Comparison of ENCODE assay signal across 22 mouse cellular contexts in the genomic region with DNA sequence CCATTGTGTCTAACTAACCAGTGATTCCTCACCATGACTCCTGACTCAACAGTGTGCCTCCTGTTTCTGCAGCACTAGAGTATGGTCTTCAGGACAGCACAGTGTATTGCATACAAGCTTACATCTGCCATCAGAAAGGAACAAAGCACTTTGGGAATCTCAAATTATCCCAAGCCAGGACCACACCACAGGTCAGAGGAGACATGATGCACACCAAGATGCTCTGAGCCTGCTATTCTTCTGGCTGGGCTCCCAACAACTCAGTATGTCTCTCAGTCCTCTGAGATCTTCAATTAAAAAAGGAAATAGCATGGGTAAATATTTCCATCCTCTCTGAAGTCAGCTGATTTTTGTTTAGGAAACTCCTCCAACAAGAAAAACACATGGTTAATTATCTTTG.
DNase-seq lines count a peak whose midpoint lies in the region; ATAC-seq and TF ChIP-seq lines count a peak whose summit lies in the region.
"Had no signal": no experiment of that assay in that cellular context is flagged by ENCODE, and none has a peak within 500 bp of the region (broad histone marks: within the 10 kb centered on the region; RNA-seq: fewer than 3 reads in every experiment).

No protein-coding gene starts in this region.

- no peak overlapping the region for H3K4me3 ChIP-seq in forebrain, embryonic 14.5 days (ENCODE audit: low read depth, low read length)
- H3K4me3 ChIP-seq in forebrain, embryonic 11.5 days (ENCODE audit: low read depth, low read length), result no peak overlapping the region
- no peak overlapping the region for H3K4me3 ChIP-seq in kidney, postnatal 0 days (replicated peaks; ENCODE audit: low read depth, low read length)
- H3K4me3 ChIP-seq in midbrain, postnatal 0 days (ENCODE audit: low read depth, low read length), result no peak overlapping the region
- no peak overlapping the region for H3K4me3 ChIP-seq in midbrain, embryonic 10.5 days
- H3K4me3 ChIP-seq: heart, embryonic 13.5 days; limb, embryonic 13.5 days had no signal

- peak; percentile 54 for ATAC-seq in forebrain, embryonic 14.5 days
- no peak for ATAC-seq in forebrain, embryonic 11.5 days (replicated peaks; ENCODE audit: low FRiP score)
- no peak for ATAC-seq in kidney, postnatal 0 days (replicated peaks; ENCODE audit: low FRiP score, low read depth)
- no peak for ATAC-seq in midbrain, postnatal 0 days (ENCODE audit: low FRiP score)
- ATAC-seq: activated CD4-positive, CD25-positive, alpha-beta regulatory T cell, adult 4 months; inflammation-experienced regulatory T-cells, adult 6 months had no signal

- no peak overlapping the region for H3K4me2 ChIP-seq in forebrain, embryonic 14.5 days (ENCODE audit: low read length)
- H3K4me2 ChIP-seq in forebrain, embryonic 11.5 days (ENCODE audit: low read depth, low read length, severe bottlenecking), result no peak overlapping the region
- no peak overlapping the region for H3K4me2 ChIP-seq in kidney, postnatal 0 days (ENCODE audit: low read length)
- no peak overlapping the region for H3K4me2 ChIP-seq in midbrain, postnatal 0 days (ENCODE audit: low read depth, low read length, poor library complexity, severe bottlenecking)
- H3K4me2 ChIP-seq: heart, embryonic 13.5 days; limb, embryonic 13.5 days had no signal

- no peak overlapping the region for H3K9ac ChIP-seq in forebrain, embryonic 14.5 days (ENCODE audit: low read length)
- no peak overlapping the region for H3K9ac ChIP-seq in forebrain, embryonic 11.5 days (ENCODE audit: low read length)
- H3K9ac ChIP-seq in kidney, postnatal 0 days (ENCODE audit: low read depth, low read length), result no peak overlapping the region
- no peak overlapping the region for H3K9ac ChIP-seq in midbrain, postnatal 0 days (replicated peaks; ENCODE audit: low read length, poor library complexity, severe bottlenecking)
- H3K9ac ChIP-seq: heart, embryonic 13.5 days; limb, embryonic 13.5 days; liver, embryonic 14.5 days had no signal

- no peak for TF ChIP-seq CTCF in kidney, postnatal 0 days (IDR thresholded peaks at IDR 0.05; ENCODE audit: low read depth)
- no peak for TF ChIP-seq CTCF in midbrain, postnatal 0 days (IDR thresholded peaks at IDR 0.05)

- no peak for DNase-seq in forebrain, embryonic 14.5 days (ENCODE audit: low spot score)
- DNase-seq in forebrain, embryonic 11.5 days (ENCODE audit: low spot score), result no peak
- DNase-seq in kidney, postnatal 0 days (ENCODE audit: low spot score), result peak; percentile 16
- DNase-seq in kidney, postnatal 36 days, result no peak
- peak; percentile 40 for DNase-seq in midbrain, postnatal 0 days (ENCODE audit: low spot score)
- DNase-seq in midbrain, embryonic 10.5 days (ENCODE audit: low spot score), result no peak
- DNase-seq in lung, postnatal 25 days (ENCODE audit: low spot score), result peak; percentile 11
- no peak for DNase-seq in retina, postnatal 1 day
- DNase-seq: cerebellum, adult 9-10 months; gastrocnemius, postnatal 10 days; heart, adult 18-20 months; heart, postnatal 36 days; kidney, adult 9 months; right cerebral cortex, postnatal 14 days; spleen, adult 18-20 months; thymus, adult 2 months had no signal

- H3K27ac ChIP-seq in forebrain, embryonic 14.5 days (ENCODE audit: low read depth, low read length), result no peak overlapping the region
- H3K27ac ChIP-seq in forebrain, embryonic 11.5 days (ENCODE audit: low read depth, low read length), result no peak overlapping the region
- no peak overlapping the region for H3K27ac ChIP-seq in kidney, postnatal 0 days
- H3K27ac ChIP-seq in midbrain, postnatal 0 days (ENCODE audit: low read depth, low read length), result no peak overlapping the region
- no peak overlapping the region for H3K27ac ChIP-seq in midbrain, embryonic 10.5 days (replicated peaks)
- H3K27ac ChIP-seq: heart, embryonic 13.5 days; limb, embryonic 13.5 days; liver, embryonic 14.5 days had no signal

- H3K4me1 ChIP-seq in forebrain, embryonic 14.5 days (ENCODE audit: control insufficient read depth, insufficient read depth, low read length), result peaks cover 4% of the 10 kb centered on the region; the same call in 1 of the 2 replicates
- H3K4me1 ChIP-seq in forebrain, embryonic 11.5 days (replicated peaks; ENCODE audit: control insufficient read depth, insufficient read depth, low read length), result no peaks in the 10 kb centered on the region
- 0 out of 2 replicates have a peak, but pooled peaks cover 3% of the 10 kb centered on the region for H3K4me1 ChIP-seq in kidney, postnatal 0 days (replicated peaks; ENCODE audit: insufficient read depth, low read length)
- H3K4me1 ChIP-seq in midbrain, postnatal 0 days (ENCODE audit: insufficient read depth, low read length), result no peaks in the 10 kb centered on the region; the same call in 1 of the 2 replicates
- peaks cover 13% of the 10 kb centered on the region for H3K4me1 ChIP-seq in midbrain, embryonic 10.5 days
- H3K4me1 ChIP-seq: limb, embryonic 13.5 days had no signal

- no peaks in the 10 kb centered on the region for H3K36me3 ChIP-seq in forebrain, embryonic 14.5 days (ENCODE audit: control insufficient read depth, insufficient read depth, low read length)
- no peaks in the 10 kb centered on the region for H3K36me3 ChIP-seq in forebrain, embryonic 11.5 days (ENCODE audit: control insufficient read depth, insufficient read depth, low read length)
- no peaks in the 10 kb centered on the region; the same call in 1 of the 2 replicates for H3K36me3 ChIP-seq in kidney, postnatal 0 days (ENCODE audit: insufficient read depth, low read length)
- no peaks in the 10 kb centered on the region for H3K36me3 ChIP-seq in midbrain, postnatal 0 days (ENCODE audit: insufficient read depth, low read length)
- no peaks in the 10 kb centered on the region for H3K36me3 ChIP-seq in midbrain, embryonic 10.5 days
- H3K36me3 ChIP-seq: heart, embryonic 13.5 days; limb, embryonic 13.5 days had no signal

- H3K27me3 ChIP-seq in forebrain, embryonic 14.5 days (replicated peaks; ENCODE audit: control insufficient read depth, insufficient read depth, low read length), result no peaks in the 10 kb centered on the region
- no peaks in the 10 kb centered on the region for H3K27me3 ChIP-seq in forebrain, embryonic 11.5 days (ENCODE audit: control insufficient read depth, insufficient read depth, low read length)
- no peaks in the 10 kb centered on the region for H3K27me3 ChIP-seq in kidney, postnatal 0 days (ENCODE audit: insufficient read depth, low read length)
- H3K27me3 ChIP-seq in midbrain, postnatal 0 days (ENCODE audit: insufficient read depth, low read length), result no peaks in the 10 kb centered on the region; the same call in 1 of the 2 replicates
- no peaks in the 10 kb centered on the region for H3K27me3 ChIP-seq in midbrain, embryonic 10.5 days (ENCODE audit: low read depth, poor library complexity, severe bottlenecking)
- H3K27me3 ChIP-seq: heart, embryonic 13.5 days; limb, embryonic 13.5 days had no signal

- H3K9me3 ChIP-seq in forebrain, embryonic 14.5 days (replicated peaks; ENCODE audit: control insufficient read depth, low read length), result no peaks in the 10 kb centered on the region
- no peaks in the 10 kb centered on the region for H3K9me3 ChIP-seq in forebrain, embryonic 11.5 days (ENCODE audit: control insufficient read depth, low read length)
- no peaks in the 10 kb centered on the region for H3K9me3 ChIP-seq in kidney, postnatal 0 days (replicated peaks; ENCODE audit: low read length)
- H3K9me3 ChIP-seq in midbrain, postnatal 0 days (ENCODE audit: low read length), result no peaks in the 10 kb centered on the region
- no peaks in the 10 kb centered on the region for H3K9me3 ChIP-seq in midbrain, embryonic 10.5 days (replicated peaks)
- H3K9me3 ChIP-seq: G1E; heart, embryonic 13.5 days; limb, embryonic 13.5 days had no signal

Comparison
In these comparisons a context has a peak if more than half of its experiments do, and no peak if none do; other contexts are left out.
1. DNase-seq: peak in kidney, postnatal 0 days (single experiment), midbrain, postnatal 0 days (single experiment) and lung, postnatal 25 days (single experiment); none in forebrain, embryonic 14.5 days (single experiment), forebrain, embryonic 11.5 days (single experiment), kidney, postnatal 36 days (0 of 2), midbrain, embryonic 10.5 days (single experiment) and retina, postnatal 1 day (single experiment).